Mouse (Mus musculus) cerebellum, adult 8-10 months (tissue): Measurements from ENCODE around the gene Ucn3.
"Not testable (repeated sequence)": the region's sequence is repeated elsewhere in the genome, so short reads cannot be mapped to it uniquely, and the experiment has no call there.

Experiments used
- DNase-seq: peaks from one replicate; pipeline ENCODE4 v3.0.0; 2022

Ucn3 gene

GRCm38 (mm10) chr13:3945249-3945648 lies at the start of gene Ucn3:
Gene Ucn3, minus strand, starts transcription at chr13:3945349.
- DNase-seq, result no peak

- no peak for DNase-seq
Observed at GRCm38 (mm10) chr13:3992081-3992480, 46.9 kb upstream of the Ucn3 start.

- no peak for DNase-seq
Observed at GRCm38 (mm10) chr13:3968849-3969248, 23.7 kb upstream of the Ucn3 start.

DNA sequence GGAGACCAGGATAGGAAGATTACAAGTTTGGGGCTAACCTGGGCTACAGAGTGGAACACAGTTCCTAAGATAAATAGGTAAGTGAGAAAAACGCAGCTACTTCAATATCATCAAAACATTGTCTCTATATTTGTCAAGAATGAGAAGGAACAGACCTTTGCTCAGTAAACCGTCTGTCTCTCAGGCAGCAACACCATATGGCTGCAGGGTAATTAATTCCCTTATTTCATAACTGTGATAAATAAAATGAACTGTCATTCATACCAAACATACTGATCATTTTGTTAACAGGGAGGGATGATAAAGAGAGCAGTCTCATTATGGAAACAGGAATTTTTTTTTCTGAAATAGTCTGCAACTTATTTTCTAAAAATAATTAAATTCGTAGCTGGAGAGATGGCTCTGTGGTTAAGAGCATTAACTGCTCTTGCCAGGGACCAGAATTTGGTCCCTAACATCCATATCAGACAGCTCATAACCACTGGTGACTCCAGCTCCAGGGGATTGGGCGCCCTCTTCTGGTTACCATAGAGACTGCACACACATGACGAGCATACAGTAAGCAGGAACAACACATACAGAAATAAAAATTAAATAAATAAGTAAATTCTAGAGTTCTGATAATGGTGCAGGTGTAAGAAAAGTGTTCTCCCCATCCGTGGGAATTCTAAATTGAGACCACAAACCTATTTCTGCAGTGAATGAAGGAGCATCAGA lies 6.2 kb upstream of the Ucn3 start:
- DNase-seq, result no peak

DNA sequence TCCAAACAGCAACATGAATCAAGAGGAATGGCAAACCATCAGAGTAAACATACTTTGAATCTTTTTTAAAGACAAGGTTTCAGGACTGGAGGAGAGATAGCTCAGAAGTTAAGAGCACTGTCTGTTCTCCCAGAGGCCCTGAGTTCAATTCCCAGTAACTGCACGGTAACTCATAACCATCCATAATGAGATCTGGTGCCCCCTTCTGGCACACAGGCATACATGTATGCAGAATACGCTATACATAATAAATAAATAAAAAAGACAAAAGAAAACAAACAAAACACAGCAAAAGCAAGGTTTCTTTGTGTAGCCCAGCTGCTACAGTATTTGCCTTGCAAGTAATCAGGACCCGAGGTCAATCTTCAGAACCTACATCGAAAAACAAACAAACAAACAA lies 4.3 kb upstream of the Ucn3 start:
- DNase-seq, result no peak

- DNase-seq, result no peak
Observed at GRCm38 (mm10) chr13:3947267-3947666, 2.1 kb upstream of the Ucn3 start.

- DNase-seq, result no peak
Observed at GRCm38 (mm10) chr13:3944699-3945098, 450 bp downstream of the Ucn3 start.

DNA sequence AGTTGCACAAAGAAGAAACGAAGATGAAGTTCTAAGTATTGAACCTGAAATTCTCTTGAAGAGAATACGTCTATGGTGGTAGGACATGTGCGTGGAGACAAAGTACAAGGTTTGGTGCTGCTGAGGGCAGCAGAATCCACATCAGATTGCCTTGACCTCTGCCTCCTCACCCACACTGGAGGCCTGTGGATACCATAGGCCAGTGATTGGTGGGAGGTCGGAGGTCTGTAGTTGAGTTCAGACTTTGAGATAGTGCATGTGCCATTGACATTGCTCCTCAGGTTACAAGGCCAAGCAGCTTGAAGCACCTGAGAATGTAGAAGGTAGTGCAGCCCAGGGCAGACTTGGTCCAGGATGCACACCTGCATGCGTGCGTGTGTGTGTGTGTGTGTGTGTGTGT lies 19.1 kb downstream of the Ucn3 start:
- DNase-seq, result no peak

GRCm38 (mm10) chr13:3925632-3926031 lies 19.5 kb downstream of the Ucn3 start:
- DNase-seq, result no peak

DNA sequence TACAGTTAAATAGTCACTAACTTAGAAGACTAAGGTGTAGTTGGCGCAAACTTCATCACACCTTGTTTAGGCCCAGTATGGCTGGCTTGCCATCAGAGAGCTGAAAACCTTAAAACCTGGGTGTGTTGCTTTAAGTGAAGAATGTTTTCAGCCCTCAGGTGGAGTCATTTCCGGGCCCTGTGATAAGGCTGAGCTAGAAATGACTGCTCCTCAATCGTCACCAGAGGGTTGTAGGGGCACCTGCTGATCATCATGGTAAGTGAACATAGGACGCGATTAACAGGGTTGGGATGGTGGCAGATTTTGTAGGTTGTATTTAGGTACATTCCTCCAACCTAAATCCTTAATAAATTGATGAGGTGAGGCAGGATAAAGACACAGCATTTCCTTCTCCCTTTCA lies 20.7 kb downstream of the Ucn3 start:
- DNase-seq, result no peak

DNA sequence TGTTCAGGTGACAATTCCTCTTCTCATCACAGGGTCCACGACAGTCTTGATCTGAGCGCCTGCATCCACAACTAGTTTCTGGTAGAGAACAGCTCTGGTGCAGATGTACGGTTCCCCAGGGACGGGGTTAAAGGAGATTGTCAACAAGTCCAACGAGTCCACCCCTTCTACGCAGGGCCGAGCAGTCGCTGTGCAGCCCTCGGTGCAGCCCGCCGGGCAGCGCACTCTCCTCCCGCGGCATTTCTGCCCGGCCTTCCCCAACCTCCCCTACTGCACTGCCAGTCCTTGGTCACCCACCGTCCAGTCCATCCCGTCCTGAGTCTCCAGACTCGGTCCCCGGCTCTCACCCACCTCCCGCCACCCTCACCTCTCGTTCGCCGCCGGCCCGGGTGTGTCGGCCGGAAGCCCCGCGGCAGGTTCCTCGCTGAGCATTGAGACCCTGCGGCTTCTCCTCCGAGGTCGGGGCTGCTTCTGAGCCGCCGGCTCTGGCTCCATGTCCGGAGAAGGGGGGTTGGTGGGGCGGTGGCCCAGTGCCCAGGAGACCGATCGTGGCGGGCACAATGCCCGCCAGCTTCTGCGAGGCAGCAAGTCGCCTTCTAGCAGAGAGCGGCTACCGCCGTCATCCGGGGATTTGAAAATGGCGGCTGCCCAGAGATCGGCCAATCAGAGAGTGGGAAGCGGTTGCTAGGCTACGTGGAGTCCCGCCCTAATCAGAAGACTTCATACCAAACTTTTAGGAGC lies 27.4 kb downstream of the Ucn3 start, which contains the start of the genes Net1 and Tubal3:
TSS of gene Net1 (minus strand) at position 650 of the 741 bp plus-strand sequence.
TSS of gene Tubal3 (plus strand) at position 704 of the 741 bp plus-strand sequence.
- DNase-seq, result peak; percentile 81

GRCm38 (mm10) chr13:3913504-3913903 lies 31.6 kb downstream of the Ucn3 start:
- DNase-seq, result no peak

- no peak for DNase-seq
Observed at GRCm38 (mm10) chr13:3910356-3910755, 34.8 kb downstream of the Ucn3 start.

DNA sequence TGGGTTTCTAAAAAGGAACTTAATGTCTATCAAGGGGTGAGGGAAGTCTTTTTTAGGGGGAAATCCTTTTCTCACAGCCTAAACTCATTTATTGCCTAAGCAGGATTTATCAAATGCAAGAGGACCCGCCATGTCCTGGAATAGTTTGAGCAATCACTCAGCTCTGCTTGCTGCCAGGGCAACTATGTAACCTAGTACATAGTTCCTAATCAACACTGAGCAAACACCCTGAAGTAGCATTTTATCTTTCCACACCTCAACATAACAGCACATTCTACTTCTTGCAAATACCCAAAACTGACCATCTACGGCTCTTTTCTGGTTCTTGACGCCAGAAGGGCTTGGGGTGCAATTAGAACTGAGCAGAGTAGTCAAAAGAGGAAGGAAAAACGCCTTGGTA lies 36.9 kb downstream of the Ucn3 start:
- no peak for DNase-seq

DNA sequence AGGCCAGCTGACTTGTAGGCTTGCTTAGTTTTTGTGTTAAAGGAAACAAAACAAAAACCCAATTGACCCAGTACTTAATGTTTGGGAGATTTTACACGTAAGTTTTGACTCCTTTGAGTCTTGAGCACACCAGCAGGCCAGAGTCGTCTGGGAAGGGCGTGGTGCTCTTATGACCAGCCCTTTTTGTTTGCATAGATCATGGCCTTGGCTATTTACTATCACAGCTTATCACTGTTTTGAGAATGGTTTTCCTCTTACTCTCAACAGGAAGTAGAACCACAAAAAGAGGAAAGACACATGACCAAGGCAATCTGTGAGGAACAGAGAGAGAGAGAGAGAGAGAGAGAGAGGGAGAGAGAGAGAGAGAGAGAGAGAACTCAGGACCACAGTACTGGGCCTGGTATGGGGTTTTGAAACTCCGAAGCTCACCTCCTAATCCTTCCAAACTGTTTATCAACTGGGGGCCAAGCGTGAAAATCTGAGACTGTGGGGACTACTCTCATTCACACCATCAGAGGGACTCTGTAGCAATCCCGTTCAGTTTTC lies 37.9 kb downstream of the Ucn3 start:
- DNase-seq, result no peak

- DNase-seq, result no peak
Observed at GRCm38 (mm10) chr13:3899301-3899700, 45.8 kb downstream of the Ucn3 start.

DNA sequence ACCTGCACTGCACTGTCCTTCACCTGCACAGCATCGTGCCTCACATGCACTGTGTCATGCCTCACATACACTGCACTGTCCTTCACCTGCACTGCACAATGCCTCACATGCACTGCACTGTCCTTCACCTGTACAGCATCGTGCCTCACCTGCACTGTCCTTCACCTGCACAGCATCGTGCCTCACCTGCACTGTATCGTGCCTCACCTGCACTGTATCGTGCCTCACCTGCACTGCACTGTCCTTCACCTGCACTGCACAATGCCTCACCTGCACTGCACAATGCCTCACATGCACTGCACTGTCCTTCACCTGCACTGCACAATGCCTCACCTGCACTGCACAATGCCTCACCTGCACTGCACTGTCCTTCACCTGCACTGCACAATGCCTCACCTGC lies 46.9 kb downstream of the Ucn3 start:
- DNase-seq, result not testable (repeated sequence)

- DNase-seq, result peak; percentile 75
Observed at GRCm38 (mm10) chr13:3896913-3897312, 48.2 kb downstream of the Ucn3 start.

DNA sequence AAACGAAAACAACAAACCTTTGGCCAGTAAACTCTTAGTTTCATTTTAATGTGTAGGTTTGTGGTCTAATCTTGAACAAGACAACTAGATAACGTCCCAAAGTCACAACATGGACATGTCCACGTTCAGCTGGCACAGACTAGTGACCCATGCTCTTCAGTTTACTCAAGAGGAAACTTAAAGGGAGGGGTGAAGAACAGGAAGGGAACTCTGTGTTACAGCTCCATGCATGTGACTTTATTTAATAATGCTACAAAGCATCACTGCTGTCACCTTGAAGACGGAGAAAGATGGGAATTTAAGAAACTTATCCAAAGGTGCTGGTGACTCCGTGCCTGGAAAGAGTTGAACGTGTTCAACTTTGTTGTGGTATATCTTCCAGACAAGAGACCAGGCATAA lies 49.1 kb downstream of the Ucn3 start:
- DNase-seq, result no peak

- no peak for DNase-seq
Observed at GRCm38 (mm10) chr13:3895397-3895980, 49.7 kb downstream of the Ucn3 start.

DNA sequence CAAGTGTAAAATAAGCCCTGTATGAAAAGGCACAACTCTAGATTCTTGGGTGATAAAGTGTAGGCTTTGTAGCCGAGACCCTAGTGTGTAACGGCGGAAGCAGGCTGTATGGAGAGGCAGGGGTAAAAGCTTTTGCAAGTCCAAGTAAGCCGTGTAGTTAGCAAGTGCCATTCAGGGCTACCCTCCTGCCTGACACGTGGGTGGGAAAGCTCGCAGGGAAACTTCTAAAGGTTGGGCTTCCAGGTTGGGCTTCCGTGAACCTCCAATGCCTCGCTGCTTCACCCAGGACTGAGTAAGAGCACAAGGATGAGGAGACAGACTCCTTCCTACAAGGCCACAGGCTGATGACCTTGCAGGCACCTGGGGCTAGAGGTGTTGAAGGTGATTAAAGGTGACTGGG lies 50.6 kb downstream of the Ucn3 start:
- no peak for DNase-seq

DNA sequence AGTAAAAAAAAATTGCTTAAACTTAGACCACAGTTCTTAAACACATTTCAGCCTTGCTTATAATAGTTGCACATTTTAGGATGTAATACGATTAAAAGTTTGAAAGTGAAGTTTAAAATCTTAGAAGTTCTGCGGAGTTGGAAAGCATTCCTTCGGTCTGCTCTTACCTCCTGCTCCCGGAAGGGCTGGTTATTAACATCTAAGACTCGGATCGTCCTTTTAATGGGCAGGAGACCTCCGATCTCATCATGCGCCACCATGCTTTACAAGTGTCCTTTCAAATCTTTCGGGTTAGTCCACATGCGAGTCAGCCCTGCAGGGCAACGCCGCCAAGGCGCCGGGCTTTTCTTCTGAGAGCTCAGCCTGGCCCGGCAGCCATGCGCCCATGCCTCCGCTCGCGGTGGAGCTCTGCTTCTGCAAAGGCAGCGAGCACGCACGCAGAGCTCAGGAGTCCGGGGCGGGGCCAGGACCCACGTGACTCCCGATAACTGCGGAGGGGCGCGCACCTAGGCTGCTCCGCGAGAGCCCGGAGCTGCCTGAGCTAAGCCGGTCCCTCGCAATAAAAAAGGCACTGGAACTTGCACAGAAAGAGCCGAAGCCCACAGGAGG lies 51.9 kb downstream of the Ucn3 start:
- DNase-seq, result peak; percentile 78

- no peak for DNase-seq
Observed at GRCm38 (mm10) chr13:3892601-3893000, 52.5 kb downstream of the Ucn3 start.
